Mouse (Mus musculus) bone marrow macrophage, adult 2 months (primary cell): ENCODE results near the gene Hacl1. TPM values are rescaled to one million over a fixed set of nuclear protein-coding genes. Genes with fewer than 3 reads are reported as not detected.
A peak's percentile ranks its signal among the peaks of the same experiment; 100 is the strongest.

Experiments
- H3K27ac ChIP-seq: 2 replicates; pipeline ENCODE4 v1.5.1; 2012; ENCODE audit warnings: low read depth, low read length; ENCODE audit not compliant: insufficient read depth
- H3K4me1 ChIP-seq: 2 replicates; pipeline ENCODE4 v1.6.1; 2012; ENCODE audit warnings: low read length; ENCODE audit not compliant: control insufficient read depth, insufficient read depth
- H3K4me3 ChIP-seq: 2 replicates; pipeline ENCODE4 v1.5.1; 2012; ENCODE audit warnings: mild to moderate bottlenecking, low read length, moderate library complexity; ENCODE audit not compliant: insufficient read depth
- CTCF ChIP-seq: IDR thresholded peaks from 2 replicates; pipeline ENCODE4 v1.5.1; 2012; ENCODE audit warnings: low read depth, mild to moderate bottlenecking, low read length, moderate library complexity
- POLR2A ChIP-seq: IDR thresholded peaks from 2 replicates; pipeline ENCODE4 v1.6.1; 2012; ENCODE audit warnings: mild to moderate bottlenecking, low read depth, low read length, borderline replicate concordance
- polyA plus RNA-seq: library from polyadenylated mRNA; stranded (reverse); fragments of >200 nt; gene quantifications from 2 replicates; pipeline ENCODE4 v1.2.4, GENCODE M21; 2012; ENCODE audit not compliant: missing spikeins, insufficient read depth, insufficient read length

Gene Hacl1
- polyA plus RNA-seq, 1 experiment = 14.3 TPM

DNA sequence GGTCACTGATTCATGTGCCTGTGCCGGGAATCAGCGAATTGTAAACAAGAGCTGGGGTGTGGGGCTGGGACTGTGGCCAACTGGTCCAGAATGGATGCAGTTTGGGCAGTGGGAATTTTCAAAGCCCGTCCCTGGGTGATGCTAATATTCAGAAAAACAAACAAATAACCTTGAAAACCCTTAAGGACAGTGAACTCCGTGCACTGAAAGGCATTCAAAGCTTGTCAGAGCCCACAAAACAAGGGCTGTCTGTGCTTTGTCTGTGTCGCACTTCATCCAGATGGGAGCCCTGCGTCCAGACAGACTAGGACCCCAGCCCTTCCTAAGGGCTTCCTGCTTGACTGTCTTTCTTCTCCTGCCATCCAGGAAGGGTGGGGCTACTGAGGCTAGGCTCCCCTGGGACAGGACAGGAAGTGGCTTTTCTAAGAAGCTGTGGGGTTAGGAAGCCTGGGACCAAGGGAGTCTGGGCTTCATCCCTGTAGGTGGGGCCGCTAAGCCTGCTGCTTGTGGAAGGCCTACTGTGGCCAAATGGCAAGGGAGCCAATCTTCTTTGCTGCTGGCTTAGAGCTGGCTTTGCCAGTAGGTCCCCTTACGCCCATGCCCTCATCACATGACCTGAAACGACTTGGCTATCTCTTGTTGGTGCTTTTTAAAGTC is 21.6 kb upstream of the Hacl1 start:
- Histone ChIP-seq H3K4me1 (peaks cover 60% of the 10 kb centered on the region), H3K4me3 (peak overlapping the region; percentile 65), H3K27ac (peak overlapping the region; percentile 83)
- no peak for TF ChIP-seq CTCF
- no peak for TF ChIP-seq POLR2A

DNA sequence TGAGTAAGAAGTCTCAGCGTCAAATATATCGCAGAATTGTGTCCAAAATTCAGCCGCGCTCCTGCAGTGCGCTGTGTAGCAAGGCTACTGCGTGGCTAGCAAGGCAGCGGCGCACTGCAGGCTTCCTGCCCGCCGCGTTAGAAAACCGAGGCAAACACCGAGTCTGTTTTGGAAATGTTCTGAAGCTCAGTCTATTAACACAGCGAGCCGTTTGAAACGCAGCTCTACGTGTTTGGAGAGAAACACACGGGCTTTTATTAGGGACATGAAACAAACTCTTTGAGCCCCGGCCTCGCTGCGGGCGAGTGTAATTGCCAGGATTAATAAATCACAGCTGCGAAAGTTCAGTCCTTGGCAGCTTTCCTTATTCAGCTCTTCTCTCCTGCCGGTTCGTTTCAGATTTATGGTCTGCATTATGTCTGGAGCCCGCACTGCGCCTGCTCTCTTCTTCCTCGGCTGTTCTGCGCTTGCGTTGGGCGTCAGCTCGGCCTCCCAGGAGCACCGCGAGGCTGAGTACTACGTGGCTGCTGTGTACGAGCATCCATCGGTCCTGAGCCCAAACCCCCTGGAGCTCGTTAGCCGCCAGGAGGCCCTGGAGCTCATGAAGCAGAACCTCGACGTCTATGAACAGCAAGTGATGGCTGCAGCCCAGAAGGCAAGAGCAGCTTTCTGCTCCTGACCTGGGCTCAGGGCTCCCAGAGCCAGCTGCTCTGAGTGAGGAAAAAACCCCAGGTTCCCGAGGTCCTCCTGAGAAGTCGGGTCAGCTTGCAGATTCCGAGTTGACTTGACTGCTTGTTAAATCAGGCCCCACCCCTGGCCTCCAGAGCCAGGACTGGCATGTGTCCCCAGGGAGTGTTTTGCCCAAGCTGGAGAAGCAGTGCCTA is 20.8 kb upstream of the Hacl1 start:
- Histone ChIP-seq H3K27ac (peak overlapping the region; percentile 83), H3K4me3 (peak overlapping the region; percentile 65), H3K4me1 (peaks cover 62% of the 10 kb centered on the region)
- TF ChIP-seq POLR2A (no peak), CTCF (no peak; the same call in 1 of the 2 replicates)

DNA sequence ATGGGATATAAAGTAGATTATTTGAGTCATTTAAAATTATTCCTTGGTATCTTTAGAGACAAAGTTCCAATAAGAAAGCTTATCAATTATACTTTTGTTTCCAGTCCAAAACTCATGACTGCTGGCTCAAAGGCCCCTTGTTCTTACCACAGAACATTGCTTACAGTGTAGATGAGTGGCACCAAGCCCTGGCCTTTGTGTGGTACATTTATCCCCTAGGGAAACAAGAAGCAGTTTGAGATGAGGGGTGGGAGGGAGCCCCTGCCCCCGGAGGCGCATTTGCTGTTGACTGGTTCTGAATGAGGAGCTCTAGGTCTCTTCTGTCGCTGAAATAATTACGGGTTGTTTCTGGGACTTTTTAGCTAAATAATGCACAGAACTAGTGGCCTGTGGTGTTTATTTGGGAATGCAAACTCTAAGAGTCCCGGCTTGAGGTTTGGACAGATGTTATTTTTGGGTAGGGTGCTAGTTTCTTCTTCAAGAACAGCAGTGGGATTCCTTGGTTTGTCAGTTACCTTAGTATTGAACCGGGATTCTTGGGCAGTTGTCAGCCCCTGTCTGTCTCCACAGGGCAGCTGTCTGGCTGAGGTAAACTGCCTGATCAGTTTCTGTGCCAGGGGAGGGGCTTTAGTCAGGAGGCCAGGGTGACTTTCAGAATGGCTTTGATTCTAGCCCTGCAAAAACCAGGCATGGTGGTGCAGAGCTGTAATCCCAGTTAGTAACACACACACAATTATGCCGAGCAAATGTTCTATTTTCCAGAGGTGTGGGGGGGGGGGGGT is 19.4 kb upstream of the Hacl1 start:
- H3K4me3 ChIP-seq = no peak overlapping the region
- H3K27ac ChIP-seq = no peak overlapping the region
- TF ChIP-seq CTCF = no peak
- no peak for TF ChIP-seq POLR2A
- H3K4me1 ChIP-seq = peaks cover 58% of the 10 kb centered on the region

DNA sequence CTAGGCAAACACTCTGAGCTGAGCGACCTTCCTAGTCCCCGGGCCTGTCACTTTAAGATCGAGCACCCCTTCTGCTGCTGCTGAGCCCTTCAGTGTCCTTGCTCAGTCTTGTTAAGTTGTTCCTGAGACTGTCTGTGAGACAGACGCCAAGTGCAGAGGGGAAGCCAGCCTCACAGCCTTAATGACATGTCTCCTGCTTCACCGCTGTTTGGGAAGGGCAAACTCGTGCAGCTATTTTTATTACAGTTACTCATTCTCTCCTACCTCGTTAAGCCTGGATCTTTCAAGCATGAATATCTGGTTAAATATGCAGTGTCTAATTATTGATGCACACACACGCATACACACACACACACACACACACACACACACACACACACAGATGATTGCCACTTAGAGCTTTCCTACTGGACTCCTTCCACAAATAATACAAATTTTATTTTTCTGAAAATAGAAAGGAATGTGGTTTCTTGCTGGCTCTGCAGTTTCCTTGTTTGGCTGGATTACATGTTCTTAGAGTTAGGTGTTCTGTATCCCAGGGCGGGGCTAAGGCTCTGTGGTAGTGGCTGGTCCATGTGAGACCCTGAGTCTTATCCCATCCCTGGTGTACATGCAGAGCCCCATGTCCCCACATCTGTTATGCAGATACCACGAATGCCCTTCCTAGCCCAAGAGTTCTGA is 18.6 kb upstream of the Hacl1 start:
- H3K27ac ChIP-seq = no peak overlapping the region
- TF ChIP-seq CTCF = no peak
- TF ChIP-seq POLR2A = no peak
- no peak overlapping the region for H3K4me3 ChIP-seq
- H3K4me1 ChIP-seq = peaks cover 51% of the 10 kb centered on the region

DNA sequence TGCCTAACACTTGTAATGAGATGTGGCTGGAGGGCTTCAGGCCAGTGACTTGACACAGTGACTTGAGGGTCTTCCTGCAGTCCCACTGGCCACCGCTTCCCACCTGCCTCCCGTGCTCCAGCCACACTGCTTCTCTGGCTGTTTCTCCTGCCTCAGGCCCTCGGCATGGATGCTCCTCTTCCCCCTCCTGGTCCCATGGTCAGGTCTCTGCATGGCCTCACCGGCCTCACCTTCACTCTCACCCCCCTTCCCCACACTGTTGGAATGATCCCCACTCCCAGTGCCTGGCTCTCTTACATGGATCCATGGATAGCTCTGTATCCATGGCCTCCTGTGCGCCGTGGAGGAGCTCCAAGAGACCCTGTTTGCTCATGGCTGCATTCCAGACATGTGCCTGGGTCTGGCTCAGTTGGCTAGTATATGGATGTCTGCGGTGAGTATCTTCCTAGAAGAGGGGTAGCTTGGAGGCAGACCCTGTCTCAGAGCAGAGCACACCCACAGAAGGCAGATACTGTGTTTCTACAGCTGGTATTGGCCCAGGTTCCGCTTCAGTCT is 17.1 kb upstream of the Hacl1 start:
- H3K4me3 ChIP-seq = no peak overlapping the region
- TF ChIP-seq CTCF (no peak), POLR2A (no peak)
- H3K27ac ChIP-seq = no peak overlapping the region
- peaks cover 38% of the 10 kb centered on the region for H3K4me1 ChIP-seq

DNA sequence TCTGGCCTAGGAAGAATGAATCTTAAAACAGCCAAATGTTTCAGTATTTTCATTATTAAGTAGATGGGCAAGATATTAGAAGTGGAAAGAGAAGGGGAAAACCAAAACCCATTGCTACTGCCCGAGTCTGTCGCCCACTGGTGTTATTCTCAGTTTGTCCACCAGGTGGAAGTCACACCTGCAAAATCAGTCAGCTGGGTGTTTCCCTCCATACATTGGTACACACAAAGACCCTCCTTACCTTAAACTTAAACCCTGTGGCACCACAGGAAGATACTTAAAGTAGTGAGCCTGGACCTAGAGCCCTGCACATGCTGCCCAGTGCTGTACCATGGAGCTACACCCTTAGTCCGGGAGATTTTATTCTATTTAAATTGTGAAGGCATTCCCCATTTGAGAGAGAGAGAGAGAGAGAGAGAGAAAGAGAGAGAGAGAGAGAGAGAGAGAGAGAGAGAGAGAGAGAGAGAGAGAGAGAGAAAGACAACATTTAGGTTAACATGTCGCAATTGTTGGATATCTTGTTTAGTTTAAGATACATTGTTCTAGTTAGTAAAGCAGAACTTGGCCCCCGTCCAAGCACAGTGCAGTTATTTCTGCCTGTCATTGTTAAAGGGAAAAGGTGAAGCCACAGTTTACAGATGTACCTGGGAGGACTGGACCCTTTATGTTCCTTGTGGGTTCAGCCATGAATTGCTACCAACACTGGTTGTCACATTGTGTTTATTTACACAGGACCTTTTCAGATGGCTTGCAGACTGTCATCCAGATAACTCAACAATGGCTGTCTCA is 16.0 kb upstream of the Hacl1 start:
- peaks cover 27% of the 10 kb centered on the region for H3K4me1 ChIP-seq
- H3K4me3 ChIP-seq = no peak overlapping the region
- peak; percentile 86 for TF ChIP-seq CTCF
- TF ChIP-seq POLR2A = no peak
- H3K27ac ChIP-seq = no peak overlapping the region

DNA sequence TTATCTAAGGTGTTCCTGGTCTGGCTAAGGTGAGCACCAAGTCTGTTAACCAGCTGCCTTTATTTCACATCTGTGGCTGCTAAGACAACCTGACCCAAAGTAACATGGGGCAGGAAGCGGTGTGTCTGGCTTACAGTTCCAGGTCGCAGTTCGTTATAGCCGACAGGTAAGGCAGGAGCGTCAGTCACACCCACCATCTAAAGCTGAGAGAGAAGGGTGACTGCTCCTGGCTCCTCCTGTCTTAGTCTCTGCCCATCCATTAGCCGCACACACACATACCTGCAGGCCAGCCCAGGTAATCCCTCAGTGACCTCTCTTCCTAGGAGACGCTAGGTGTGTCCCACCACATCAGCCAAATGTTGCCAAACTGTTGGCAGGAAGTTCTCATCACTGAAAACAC is 15.3 kb upstream of the Hacl1 start:
- no peak for TF ChIP-seq POLR2A
- no peak for TF ChIP-seq CTCF

DNA sequence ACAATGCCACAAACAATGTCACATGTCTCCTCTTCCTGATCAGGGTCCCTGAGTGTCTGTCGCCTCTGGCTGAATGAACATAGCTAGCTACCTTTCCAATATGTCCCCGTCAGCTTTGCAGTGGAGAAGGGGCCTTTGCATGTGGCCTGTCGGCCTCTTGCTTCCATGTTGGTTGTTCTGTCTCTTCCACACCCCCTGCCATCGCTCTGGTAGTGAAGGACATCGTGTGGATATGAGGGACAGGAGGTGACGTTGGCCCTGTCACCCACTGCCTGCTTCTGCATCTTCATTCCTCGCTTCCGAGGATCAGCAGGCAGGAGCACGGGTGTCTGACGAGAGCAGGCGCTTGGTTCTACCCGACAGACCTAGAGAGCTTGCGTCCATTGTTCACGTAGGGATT is 14.3 kb upstream of the Hacl1 start:
- TF ChIP-seq CTCF = no peak
- no peak for TF ChIP-seq POLR2A

More for the DNA sequence above, 15.3 kb upstream of the Hacl1 start:
- Histone ChIP-seq H3K4me1 (peaks cover 27% of the 10 kb centered on the region), H3K27ac (no peak overlapping the region), H3K4me3 (no peak overlapping the region)

DNA sequence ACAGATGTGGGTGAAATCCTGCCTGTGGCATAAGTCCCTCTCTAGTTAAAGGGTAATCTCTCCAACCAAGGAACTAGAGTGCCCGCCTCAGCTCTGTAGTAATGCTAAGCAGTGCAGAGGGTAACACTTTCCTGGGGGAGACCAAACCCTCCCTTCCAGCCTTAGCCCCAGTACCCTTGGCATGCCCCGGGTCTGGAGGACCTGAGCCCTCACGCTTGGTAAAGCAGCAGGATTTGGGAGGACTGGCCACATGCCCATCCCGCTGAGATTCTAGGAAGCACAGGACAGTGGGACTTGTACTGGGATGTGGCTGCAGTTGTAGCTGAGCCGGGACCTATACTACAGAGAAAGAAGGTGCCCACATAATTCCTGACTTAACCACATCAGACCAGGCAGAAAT is 13.7 kb upstream of the Hacl1 start:
- TF ChIP-seq POLR2A = no peak
- no peak for TF ChIP-seq CTCF
- no peak overlapping the region for H3K27ac ChIP-seq
- H3K4me1 ChIP-seq = peaks cover 14% of the 10 kb centered on the region
- H3K4me3 ChIP-seq = no peak overlapping the region

More for the DNA sequence above, 14.3 kb upstream of the Hacl1 start:
- Histone ChIP-seq H3K4me1 (peaks cover 20% of the 10 kb centered on the region), H3K4me3 (no peak overlapping the region), H3K27ac (no peak overlapping the region)
